Mouse (Mus musculus): ENCODE results near the gene Olfr1356. TPM values are rescaled to one million over a fixed set of nuclear protein-coding genes. Genes with fewer than 3 reads are reported as not detected.
"Not testable (repeated sequence)": the region's sequence is repeated elsewhere in the genome, so short reads cannot be mapped to it uniquely, and the experiment has no call there.

Gene Olfr1356
- not detected in 2 replicates for total RNA-seq (2012; rRNA removed)

DNA sequence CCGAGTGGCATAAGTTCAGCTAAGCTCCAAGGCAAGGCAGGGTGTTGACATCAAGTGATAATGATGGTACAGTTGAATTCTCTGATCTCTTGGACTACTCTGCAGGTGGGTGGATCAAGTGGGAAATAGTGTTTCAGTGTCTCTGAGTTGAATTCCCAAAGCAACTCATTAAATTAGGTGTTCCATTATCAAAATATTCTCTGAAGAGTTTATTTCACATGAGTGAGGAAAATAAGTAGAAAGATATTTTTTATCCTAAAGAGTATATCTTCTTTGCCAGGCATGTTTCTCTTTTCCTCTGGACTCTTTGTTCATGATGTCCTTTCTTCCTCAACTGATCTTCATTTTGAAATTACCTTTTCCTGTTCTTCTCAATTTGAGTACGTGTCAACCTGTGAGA is at the start of gene Olfr1356:
TSS of gene Olfr1356 (minus strand) at position 101 of the 400 bp plus-strand sequence.
- in situ Hi-C loops (cut with MboI; ENCODE audit: low sequenced_read_pairs in 2 of 2, unreplicated experiment in 2 of 2), result no loop called here
- no peak within 1 kb of the TSS for H3K9ac ChIP-seq (ENCODE audit: insufficient read depth, low read depth, low read length, poor library complexity, severe bottlenecking)
- H3K9me3 ChIP-seq (ENCODE audit: control insufficient read depth, insufficient read depth, low read depth, low read length), result no peaks in the 10 kb centered on the region
- no peaks in the 10 kb centered on the region for H3K36me3 ChIP-seq (ENCODE audit: control insufficient read depth, insufficient read depth, low read length, poor library complexity, severe bottlenecking)
- no peak within 1 kb of the TSS for H3K4me3 ChIP-seq (ENCODE audit: insufficient read depth in 1 of 2, low read depth in 1 of 2, low read length in 2 of 2, poor library complexity in 1 of 2, severe bottlenecking in 1 of 2)
- no peak for DNase-seq (ENCODE audit: low read depth, low spot score)
- no peak within 1 kb of the TSS for H3K27ac ChIP-seq (ENCODE audit: insufficient read depth, low read depth, low read length, poor library complexity, severe bottlenecking)
- no peak for TF ChIP-seq HCFC1 (IDR thresholded peaks at IDR 0.05; ENCODE audit: borderline replicate concordance, insufficient read depth, low read length)
- no peak for TF ChIP-seq CHD2 (IDR thresholded peaks at IDR 0.05; ENCODE audit: low read depth, low read length)
- TF ChIP-seq ZC3H11A (IDR thresholded peaks at IDR 0.05; ENCODE audit: borderline replicate concordance, low read depth, low read length), result no peak
- no peaks in the 10 kb centered on the region for H3K4me1 ChIP-seq (ENCODE audit: control insufficient read depth in 2 of 2, insufficient read depth in 2 of 2, low read length in 2 of 2, poor library complexity in 1 of 2)

DNA sequence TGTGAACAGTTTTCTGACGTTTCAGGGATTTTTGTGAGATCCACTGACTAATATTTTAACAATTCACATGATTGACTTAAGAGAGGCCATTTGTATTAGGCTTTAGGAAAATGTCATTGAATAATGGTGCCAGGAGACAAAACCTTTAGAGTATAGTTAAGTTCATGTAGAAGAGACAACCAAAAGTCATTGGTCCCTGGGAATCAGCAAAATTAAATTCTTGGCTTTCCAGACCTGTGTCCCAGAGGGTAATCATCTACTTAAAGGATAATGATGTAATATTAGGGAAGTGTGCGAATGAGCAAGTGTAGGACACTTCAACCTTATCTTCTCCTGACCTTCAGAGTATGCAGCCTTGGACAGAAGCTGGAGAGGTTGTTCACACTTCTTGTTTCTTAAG is 23.3 kb upstream of the Olfr1356 start, which contains the start of gene Olfr1355:
TSS of gene Olfr1355 (plus strand) at position 301 of the 400 bp plus-strand sequence.
- Histone ChIP-seq H3K36me3 (ENCODE audit: control insufficient read depth, insufficient read depth, low read length, poor library complexity, severe bottlenecking) (no peaks in the 10 kb centered on the region), H3K9ac (ENCODE audit: insufficient read depth, low read depth, low read length, poor library complexity, severe bottlenecking) (no peak within 1 kb of the TSS), H3K4me1 (ENCODE audit: control insufficient read depth in 2 of 2, insufficient read depth in 2 of 2, low read length in 2 of 2, poor library complexity in 1 of 2) (no peaks in the 10 kb centered on the region), H3K4me3 (ENCODE audit: insufficient read depth in 1 of 2, low read depth in 1 of 2, low read length in 2 of 2, poor library complexity in 1 of 2, severe bottlenecking in 1 of 2) (no peak within 1 kb of the TSS), H3K27ac (ENCODE audit: insufficient read depth, low read depth, low read length, poor library complexity, severe bottlenecking) (no peak within 1 kb of the TSS), H3K9me3 (ENCODE audit: control insufficient read depth, insufficient read depth, low read depth, low read length) (no peaks in the 10 kb centered on the region)
- DNase-seq (ENCODE audit: low read depth, low spot score), result no peak
- TF ChIP-seq ZNF384 (IDR thresholded peaks at IDR 0.05; ENCODE audit: low read depth, low read length) (no peak), ZC3H11A (IDR thresholded peaks at IDR 0.05; ENCODE audit: borderline replicate concordance, low read depth, low read length) (no peak), CHD2 (IDR thresholded peaks at IDR 0.05; ENCODE audit: low read depth, low read length) (no peak), MAFK (IDR thresholded peaks at IDR 0.05; ENCODE audit: insufficient read depth, low read depth, low read length) (no peak), HCFC1 (IDR thresholded peaks at IDR 0.05; ENCODE audit: borderline replicate concordance, insufficient read depth, low read length) (no peak)
- in situ Hi-C loops (cut with MboI; ENCODE audit: low sequenced_read_pairs in 2 of 2, unreplicated experiment in 2 of 2), result no loop called here

- H3K36me3 ChIP-seq (ENCODE audit: control insufficient read depth, insufficient read depth, low read length, poor library complexity, severe bottlenecking); H3K27ac ChIP-seq (ENCODE audit: insufficient read depth, low read depth, low read length, poor library complexity, severe bottlenecking); H3K4me3 ChIP-seq (ENCODE audit: insufficient read depth in 1 of 2, low read depth in 1 of 2, low read length in 2 of 2, poor library complexity in 1 of 2, severe bottlenecking in 1 of 2); DNase-seq (ENCODE audit: low read depth, low spot score); H3K9ac ChIP-seq (ENCODE audit: insufficient read depth, low read depth, low read length, poor library complexity, severe bottlenecking); H3K9me3 ChIP-seq (ENCODE audit: control insufficient read depth, insufficient read depth, low read depth, low read length); in situ Hi-C loops (cut with MboI; ENCODE audit: low sequenced_read_pairs in 2 of 2, unreplicated experiment in 2 of 2); H3K4me1 ChIP-seq (ENCODE audit: control insufficient read depth in 2 of 2, insufficient read depth in 2 of 2, low read length in 2 of 2, poor library complexity in 1 of 2): not testable (repeated sequence)
These were observed 11.5 kb downstream of the Olfr1356 start for GRCm38 (mm10) chr10:78840456-78840855.

DNA sequence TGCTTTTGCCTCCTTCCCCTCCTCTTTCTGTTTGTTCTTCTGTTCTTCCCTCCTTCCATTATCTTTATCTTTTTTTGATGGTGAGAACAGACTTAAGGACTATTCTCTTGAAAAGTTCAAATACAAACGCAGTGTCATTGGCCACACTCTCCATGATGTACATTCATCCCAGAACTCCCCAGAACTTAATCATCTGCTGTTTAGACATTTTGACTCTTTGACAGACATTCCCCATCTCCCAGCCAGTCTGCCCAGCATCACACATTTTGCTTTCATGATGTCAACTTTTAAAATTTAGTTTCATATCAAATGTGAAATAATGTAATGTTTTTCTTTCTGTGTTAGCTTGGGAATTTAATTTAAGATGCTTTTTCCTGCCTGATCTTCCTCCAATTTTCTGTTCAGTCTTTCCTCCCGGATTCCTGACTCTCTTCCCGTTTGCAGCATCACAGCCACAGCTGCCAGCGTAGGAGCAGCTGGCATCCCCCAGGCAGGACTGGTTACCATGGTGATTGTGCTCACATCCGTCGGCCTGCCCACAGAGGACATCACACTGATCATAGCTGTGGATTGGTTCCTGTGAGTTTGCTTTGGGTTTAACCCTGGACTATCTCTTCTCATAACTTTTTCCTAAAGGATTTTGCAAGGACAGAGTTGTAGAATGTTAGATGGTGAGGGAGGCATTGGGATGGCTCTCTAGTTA is 39.5 kb downstream of the Olfr1356 start:
- in situ Hi-C loops (cut with MboI; ENCODE audit: low sequenced_read_pairs in 2 of 2, unreplicated experiment in 2 of 2), result no loop called here
- H3K4me1 ChIP-seq (ENCODE audit: control insufficient read depth in 2 of 2, insufficient read depth in 2 of 2, low read length in 2 of 2, poor library complexity in 1 of 2), result no peaks in the 10 kb centered on the region
- no peak overlapping the region for H3K9ac ChIP-seq (ENCODE audit: insufficient read depth, low read depth, low read length, poor library complexity, severe bottlenecking)
- H3K36me3 ChIP-seq (ENCODE audit: control insufficient read depth, insufficient read depth, low read length, poor library complexity, severe bottlenecking), result no peaks in the 10 kb centered on the region
- H3K4me3 ChIP-seq (ENCODE audit: insufficient read depth in 1 of 2, low read depth in 1 of 2, low read length in 2 of 2, poor library complexity in 1 of 2, severe bottlenecking in 1 of 2), result no peak overlapping the region
- peaks cover 5% of the 10 kb centered on the region; the same call in 1 of the 2 replicates for H3K9me3 ChIP-seq (ENCODE audit: control insufficient read depth, insufficient read depth, low read depth, low read length)
- H3K27ac ChIP-seq (ENCODE audit: insufficient read depth, low read depth, low read length, poor library complexity, severe bottlenecking), result no peak overlapping the region
- no peak for DNase-seq (ENCODE audit: low read depth, low spot score)
- TF ChIP-seq ZC3H11A (IDR thresholded peaks at IDR 0.05; ENCODE audit: borderline replicate concordance, low read depth, low read length) (no peak), ZNF384 (IDR thresholded peaks at IDR 0.05; ENCODE audit: low read depth, low read length) (no peak), HCFC1 (IDR thresholded peaks at IDR 0.05; ENCODE audit: borderline replicate concordance, insufficient read depth, low read length) (no peak), MAFK (IDR thresholded peaks at IDR 0.05; ENCODE audit: insufficient read depth, low read depth, low read length) (no peak)

GRCm38 (mm10) chr10:78801449-78801848 is 50.5 kb downstream of the Olfr1356 start:
- in situ Hi-C loops (cut with MboI; ENCODE audit: low sequenced_read_pairs in 2 of 2, unreplicated experiment in 2 of 2), result no loop called here
- Histone ChIP-seq H3K36me3 (ENCODE audit: control insufficient read depth, insufficient read depth, low read length, poor library complexity, severe bottlenecking) (no peaks in the 10 kb centered on the region), H3K27ac (ENCODE audit: insufficient read depth, low read depth, low read length, poor library complexity, severe bottlenecking) (no peak overlapping the region), H3K4me1 (ENCODE audit: control insufficient read depth in 2 of 2, insufficient read depth in 2 of 2, low read length in 2 of 2, poor library complexity in 1 of 2) (no peaks in the 10 kb centered on the region; a peak in 1 of 4 replicates), H3K9ac (ENCODE audit: insufficient read depth, low read depth, low read length, poor library complexity, severe bottlenecking) (no peak overlapping the region), H3K4me3 (ENCODE audit: insufficient read depth in 1 of 2, low read depth in 1 of 2, low read length in 2 of 2, poor library complexity in 1 of 2, severe bottlenecking in 1 of 2) (no peak overlapping the region), H3K9me3 (ENCODE audit: control insufficient read depth, insufficient read depth, low read depth, low read length) (no peaks in the 10 kb centered on the region)
- TF ChIP-seq MAFK (IDR thresholded peaks at IDR 0.05; ENCODE audit: insufficient read depth, low read depth, low read length) (no peak), ZNF384 (IDR thresholded peaks at IDR 0.05; ENCODE audit: low read depth, low read length) (no peak), CHD2 (IDR thresholded peaks at IDR 0.05; ENCODE audit: low read depth, low read length) (no peak), ZC3H11A (IDR thresholded peaks at IDR 0.05; ENCODE audit: borderline replicate concordance, low read depth, low read length) (no peak), HCFC1 (IDR thresholded peaks at IDR 0.05; ENCODE audit: borderline replicate concordance, insufficient read depth, low read length) (no peak)
- DNase-seq (ENCODE audit: low read depth, low spot score), result no peak

Other genes with a start within 250 kb of the Olfr1356 start
- gene Olfr1357, start 234.1 kb downstream of the Olfr1356 start, total RNA-seq (2012; rRNA removed), result not detected in 2 replicates
- 0.13 and 0.16 TPM in 2 replicates for gene Casp14, start 133.9 kb downstream of the Olfr1356 start, total RNA-seq (2012; rRNA removed)
- gene Ccdc105, start 99.1 kb downstream of the Olfr1356 start, total RNA-seq (2012; rRNA removed), result 0.21 and 0.31 TPM in 2 replicates
- 1.7 TPM in 2 replicates for gene Slc1a6, start 71.7 kb downstream of the Olfr1356 start, total RNA-seq (2012; rRNA removed)
- gene Olfr1355, start 23.4 kb upstream of the Olfr1356 start, total RNA-seq (2012; rRNA removed), result not detected in 2 replicates
- gene Olfr1354, start 61.0 kb upstream of the Olfr1356 start, total RNA-seq (2012; rRNA removed), result not detected in 2 replicates
- not detected in 2 replicates for gene Olfr8, start 98.5 kb upstream of the Olfr1356 start, total RNA-seq (2012; rRNA removed)
- gene Olfr1353, start 111.1 kb upstream of the Olfr1356 start, total RNA-seq (2012; rRNA removed), result not detected in 2 replicates
- gene Olfr1352, start 128.9 kb upstream of the Olfr1356 start, total RNA-seq (2012; rRNA removed), result not detected in 2 replicates
- gene Olfr1351, start 160.3 kb upstream of the Olfr1356 start, total RNA-seq (2012; rRNA removed), result not detected in 2 replicates
- not detected in 2 replicates for gene Olfr57, start 176.6 kb upstream of the Olfr1356 start, total RNA-seq (2012; rRNA removed)
- 9.0 and 10.8 TPM in 2 replicates for gene 2610008E11Rik, start 245.4 kb upstream of the Olfr1356 start, total RNA-seq (2012; rRNA removed)